Mouse (Mus musculus): Measurements from ENCODE around the gene Ttc32. TPM values are rescaled to one million over a fixed set of nuclear protein-coding genes. Genes with fewer than 3 reads are reported as not detected.

Ttc32 gene
- polyA plus RNA-seq, 1 experiment: 0.41 TPM

GRCm38 (mm10) chr12:9040177-9040576 is 10.4 kb downstream of the Ttc32 start:
- Histone ChIP-seq H3K9me3 (ENCODE audit: control insufficient read depth, low read length) (no peaks in the 10 kb centered on the region), H3K27me3 (ENCODE audit: control insufficient read depth) (no peaks in the 10 kb centered on the region), H3K4me1 (ENCODE audit: control insufficient read depth) (no peaks in the 10 kb centered on the region), H3K36me3 (ENCODE audit: control insufficient read depth) (no peaks in the 10 kb centered on the region), H3K4me3 (replicated peaks) (no peak overlapping the region)
- TF ChIP-seq GATA1 (IDR thresholded peaks at IDR 0.05; ENCODE audit: low read length): no peak
- TF ChIP-seq TAL1 (IDR thresholded peaks at IDR 0.05; ENCODE audit: low read length): no peak

GRCm38 (mm10) chr12:9040686-9041085 is 10.9 kb downstream of the Ttc32 start:
- H3K9me3 ChIP-seq (ENCODE audit: control insufficient read depth, low read length): no peaks in the 10 kb centered on the region
- no peaks in the 10 kb centered on the region for H3K36me3 ChIP-seq (ENCODE audit: control insufficient read depth)
- H3K27me3 ChIP-seq (ENCODE audit: control insufficient read depth): no peaks in the 10 kb centered on the region
- TF ChIP-seq TAL1 (IDR thresholded peaks at IDR 0.05; ENCODE audit: low read length): no peak
- no peak for TF ChIP-seq GATA1 (IDR thresholded peaks at IDR 0.05; ENCODE audit: low read length)
- no peak overlapping the region for H3K4me3 ChIP-seq (replicated peaks)
- H3K4me1 ChIP-seq (ENCODE audit: control insufficient read depth): no peaks in the 10 kb centered on the region

GRCm38 (mm10) chr12:9042316-9042715 is 12.5 kb downstream of the Ttc32 start:
- TF ChIP-seq GATA1 (IDR thresholded peaks at IDR 0.05; ENCODE audit: low read length) (no peak), TAL1 (IDR thresholded peaks at IDR 0.05; ENCODE audit: low read length) (no peak)
- Histone ChIP-seq H3K27me3 (ENCODE audit: control insufficient read depth) (no peaks in the 10 kb centered on the region), H3K9me3 (ENCODE audit: control insufficient read depth, low read length) (no peaks in the 10 kb centered on the region), H3K4me1 (ENCODE audit: control insufficient read depth) (no peaks in the 10 kb centered on the region), H3K4me3 (replicated peaks) (no peak overlapping the region), H3K36me3 (ENCODE audit: control insufficient read depth) (no peaks in the 10 kb centered on the region)

- no peaks in the 10 kb centered on the region for H3K9me3 ChIP-seq (ENCODE audit: control insufficient read depth, low read length)
- H3K4me1 ChIP-seq (ENCODE audit: control insufficient read depth): no peaks in the 10 kb centered on the region
- no peaks in the 10 kb centered on the region for H3K27me3 ChIP-seq (ENCODE audit: control insufficient read depth)
- H3K4me3 ChIP-seq (replicated peaks): no peak overlapping the region
- no peak for TF ChIP-seq GATA1 (IDR thresholded peaks at IDR 0.05; ENCODE audit: low read length)
- TF ChIP-seq TAL1 (IDR thresholded peaks at IDR 0.05; ENCODE audit: low read length): no peak
- H3K36me3 ChIP-seq (ENCODE audit: control insufficient read depth): no peaks in the 10 kb centered on the region
Observed at GRCm38 (mm10) chr12:9042759-9043158, 13.0 kb downstream of the Ttc32 start.

- Histone ChIP-seq H3K9me3 (ENCODE audit: control insufficient read depth, low read length) (no peaks in the 10 kb centered on the region), H3K4me3 (replicated peaks) (no peak overlapping the region), H3K36me3 (ENCODE audit: control insufficient read depth) (no peaks in the 10 kb centered on the region), H3K27me3 (ENCODE audit: control insufficient read depth) (no peaks in the 10 kb centered on the region), H3K4me1 (ENCODE audit: control insufficient read depth) (no peaks in the 10 kb centered on the region)
- no peak for TF ChIP-seq TAL1 (IDR thresholded peaks at IDR 0.05; ENCODE audit: low read length)
- TF ChIP-seq GATA1 (IDR thresholded peaks at IDR 0.05; ENCODE audit: low read length): no peak
Observed at GRCm38 (mm10) chr12:9044666-9045065, 14.9 kb downstream of the Ttc32 start.

GRCm38 (mm10) chr12:9046674-9047073 is 16.9 kb downstream of the Ttc32 start:
- Histone ChIP-seq H3K9me3 (ENCODE audit: control insufficient read depth, low read length) (no peaks in the 10 kb centered on the region), H3K36me3 (ENCODE audit: control insufficient read depth) (no peaks in the 10 kb centered on the region)
- TF ChIP-seq TAL1 (IDR thresholded peaks at IDR 0.05; ENCODE audit: low read length) (no peak), GATA1 (IDR thresholded peaks at IDR 0.05; ENCODE audit: low read length) (no peak)

GRCm38 (mm10) chr12:9048090-9048489 is 18.3 kb downstream of the Ttc32 start:
- H3K36me3 ChIP-seq (ENCODE audit: control insufficient read depth): no peaks in the 10 kb centered on the region
- H3K4me1 ChIP-seq (ENCODE audit: control insufficient read depth): no peaks in the 10 kb centered on the region
- no peaks in the 10 kb centered on the region for H3K9me3 ChIP-seq (ENCODE audit: control insufficient read depth, low read length)
- no peak overlapping the region for H3K4me3 ChIP-seq (replicated peaks)
- no peak for TF ChIP-seq GATA1 (IDR thresholded peaks at IDR 0.05; ENCODE audit: low read length)
- no peak for TF ChIP-seq TAL1 (IDR thresholded peaks at IDR 0.05; ENCODE audit: low read length)
- H3K27me3 ChIP-seq (ENCODE audit: control insufficient read depth): no peaks in the 10 kb centered on the region

More at GRCm38 (mm10) chr12:9046674-9047073, 16.9 kb downstream of the Ttc32 start:
- H3K27me3 ChIP-seq (ENCODE audit: control insufficient read depth): no peaks in the 10 kb centered on the region
- H3K4me1 ChIP-seq (ENCODE audit: control insufficient read depth): no peaks in the 10 kb centered on the region
- no peak overlapping the region for H3K4me3 ChIP-seq (replicated peaks)

GRCm38 (mm10) chr12:9050824-9051223 is 21.0 kb downstream of the Ttc32 start:
- Histone ChIP-seq H3K9me3 (ENCODE audit: control insufficient read depth, low read length) (no peaks in the 10 kb centered on the region), H3K4me3 (replicated peaks) (no peak overlapping the region), H3K36me3 (ENCODE audit: control insufficient read depth) (no peaks in the 10 kb centered on the region), H3K4me1 (ENCODE audit: control insufficient read depth) (no peaks in the 10 kb centered on the region), H3K27me3 (ENCODE audit: control insufficient read depth) (no peaks in the 10 kb centered on the region)
- TF ChIP-seq GATA1 (IDR thresholded peaks at IDR 0.05; ENCODE audit: low read length): no peak
- TF ChIP-seq TAL1 (IDR thresholded peaks at IDR 0.05; ENCODE audit: low read length): no peak

GRCm38 (mm10) chr12:9052075-9052829 is 22.5 kb downstream of the Ttc32 start:
- Histone ChIP-seq H3K27me3 (ENCODE audit: control insufficient read depth) (no peaks in the 10 kb centered on the region), H3K4me1 (ENCODE audit: control insufficient read depth) (no peaks in the 10 kb centered on the region), H3K9me3 (ENCODE audit: control insufficient read depth, low read length) (no peaks in the 10 kb centered on the region), H3K4me3 (replicated peaks) (no peak overlapping the region), H3K36me3 (ENCODE audit: control insufficient read depth) (no peaks in the 10 kb centered on the region)
- no peak for TF ChIP-seq GATA1 (IDR thresholded peaks at IDR 0.05; ENCODE audit: low read length)

- TF ChIP-seq GATA1 (IDR thresholded peaks at IDR 0.05; ENCODE audit: low read length) (no peak), TAL1 (IDR thresholded peaks at IDR 0.05; ENCODE audit: low read length) (no peak)
- H3K4me1 ChIP-seq (ENCODE audit: control insufficient read depth): no peaks in the 10 kb centered on the region
- H3K4me3 ChIP-seq (replicated peaks): no peak overlapping the region
- no peaks in the 10 kb centered on the region for H3K9me3 ChIP-seq (ENCODE audit: control insufficient read depth, low read length)
- H3K36me3 ChIP-seq (ENCODE audit: control insufficient read depth): no peaks in the 10 kb centered on the region
- H3K27me3 ChIP-seq (ENCODE audit: control insufficient read depth): no peaks in the 10 kb centered on the region
Observed at GRCm38 (mm10) chr12:9053345-9053744, 23.5 kb downstream of the Ttc32 start.
